Mouse (Mus musculus) inflammation-experienced regulatory T-cells, adult 16 weeks (primary cell): Measurements from ENCODE around the gene Clstn3. TPM values are rescaled to one million over a fixed set of nuclear protein-coding genes. Genes with fewer than 3 reads are reported as not detected.

Experiments
- polyA plus RNA-seq: library from polyadenylated mRNA; unstranded; fragments of 100-300 nt; shearing (Covaris generic); gene quantifications from one replicate; pipeline ENCODE4 v1.2.1, GENCODE M21; 2017

Gene Clstn3
- polyA plus RNA-seq = 0.28 TPM

GRCm38 (mm10) chr6:124464305-124465271 lies at the start of gene Clstn3:
Gene Clstn3 (minus strand): TSS chr6:124464794.

GRCm38 (mm10) chr6:124512355-124512836 lies 47.8 kb upstream of the Clstn3 start, which contains the start of gene C1ra:
Gene C1ra (plus strand): TSS chr6:124512405.

GRCm38 (mm10) chr6:124492842-124493561 lies 28.4 kb upstream of the Clstn3 start, which contains the start of gene C1rl:
Gene C1rl (plus strand): TSS chr6:124493113.

DNA sequence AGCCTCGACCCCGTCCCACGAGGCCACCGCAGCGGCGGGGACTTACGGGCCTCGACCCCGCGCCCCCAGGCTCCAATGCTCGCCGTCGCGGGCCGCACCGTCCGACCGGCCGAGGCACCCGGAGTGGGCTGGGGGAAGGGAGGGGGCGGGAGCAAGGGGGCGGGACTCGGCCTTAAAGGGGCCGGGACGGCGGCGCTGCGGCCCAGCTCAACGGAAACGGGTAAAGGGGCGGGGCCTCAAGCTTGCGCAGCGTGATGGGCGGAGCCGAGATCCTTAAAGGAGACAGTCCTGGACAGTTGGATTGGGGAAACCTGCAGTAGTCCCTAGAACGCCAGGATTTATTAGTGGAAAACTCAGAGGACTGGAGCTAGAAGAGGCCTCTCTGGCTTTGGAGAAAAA lies 49.7 kb downstream of the Clstn3 start, which contains the start of gene Pex5:
TSS of gene Pex5 (minus strand) at position 141 of the 399 bp plus-strand sequence.

Other genes starting within 250 kb of the Clstn3 start
- 0.10 TPM for gene Vmn2r27, start 232.9 kb downstream of the Clstn3 start, polyA plus RNA-seq
- gene Cd163, start 160.1 kb downstream of the Clstn3 start, polyA plus RNA-seq = 1.1 TPM
- 43.7 TPM for gene Pex5, start 49.7 kb downstream of the Clstn3 start, polyA plus RNA-seq
- gene C1rl, start 28.3 kb upstream of the Clstn3 start, polyA plus RNA-seq = not detected
- 0.45 TPM for gene C1ra, start 47.6 kb upstream of the Clstn3 start, polyA plus RNA-seq
- not detected for gene C1s1, start 77.6 kb upstream of the Clstn3 start, polyA plus RNA-seq
- gene C1rb, start 105.5 kb upstream of the Clstn3 start, polyA plus RNA-seq = not detected
- not detected for gene C1s2, start 171.3 kb upstream of the Clstn3 start, polyA plus RNA-seq
- gene Lpcat3, start 198.2 kb upstream of the Clstn3 start, polyA plus RNA-seq = 56.7 TPM
- 306 TPM for gene Emg1, start 247.4 kb upstream of the Clstn3 start, polyA plus RNA-seq
- gene Phb2, start 247.5 kb upstream of the Clstn3 start, polyA plus RNA-seq = 205 TPM